Mouse (Mus musculus) stomach, embryonic 16.5 days (tissue): Measurements from ENCODE around the gene Idh3a. TPM values are rescaled to one million over a fixed set of nuclear protein-coding genes. Genes with fewer than 3 reads are reported as not detected.

Experiments used
- ATAC-seq: fragments of 200-750 bp; cut with Nextera tagmentation; 2 replicates; pipeline ENCODE4 v1.8.0; 2017; ENCODE audit warnings: moderate number of reproducible peaks, moderate TSS enrichment; ENCODE audit not compliant: insufficient read depth, low FRiP score
- H3K27ac ChIP-seq: fragments of 300-500 bp; sonication (generic); 2 replicates; pipeline ENCODE4 v1.5.1; 2014; ENCODE audit warnings: low read length
- H3K27me3 ChIP-seq: fragments of 300-500 bp; sonication (generic); 2 replicates; pipeline ENCODE4 v1.6.1; 2014; ENCODE audit warnings: low read length, control low read depth, mixed read lengths; ENCODE audit not compliant: control insufficient read depth, insufficient read depth
- H3K36me3 ChIP-seq: fragments of 300-500 bp; sonication (generic); 2 replicates; pipeline ENCODE4 v1.6.1; 2014; ENCODE audit warnings: low read length; ENCODE audit not compliant: control insufficient read depth, insufficient read depth
- H3K4me1 ChIP-seq: fragments of 300-500 bp; sonication (generic); 2 replicates; pipeline ENCODE4 v1.6.1; 2014; ENCODE audit warnings: low read length, control low read depth, mixed read lengths; ENCODE audit not compliant: control insufficient read depth, insufficient read depth
- H3K4me2 ChIP-seq: fragments of 300-500 bp; sonication (generic); 2 replicates; pipeline ENCODE4 v1.6.1; 2014; ENCODE audit warnings: low read depth, low read length, mixed read lengths
- H3K4me3 ChIP-seq: fragments of 300-500 bp; sonication (generic); replicated peaks from 2 replicates; pipeline ENCODE4 v1.5.1; 2014; ENCODE audit warnings: mild to moderate bottlenecking, low read length
- H3K9ac ChIP-seq: fragments of 300-500 bp; sonication (generic); 2 replicates; pipeline ENCODE4 v1.6.1; 2014; ENCODE audit warnings: low read length
- H3K9me3 ChIP-seq: fragments of 300-500 bp; sonication (generic); replicated peaks from 2 replicates; pipeline ENCODE4 v1.6.1; 2016; ENCODE audit warnings: low read length, control low read depth; ENCODE audit not compliant: control insufficient read depth
- WGBS: fragments of 180-500 bp; shearing (Covaris S2); extraction: QIAGEN DNeasy Blood & Tissue Kit; methylation state at CpG from one replicate; pipeline ENCODE4 v1.1.7; 2014; 5-methylcytosine and 5-hydroxymethylcytosine counted together
- polyA plus RNA-seq: library from polyadenylated mRNA; unstranded; fragments of >200 nt; fragmentation: Nextera tagmentation; extraction: Ambion mirVana; gene quantifications from 2 replicates; pipeline ENCODE4 v1.2.1, GENCODE M21; 2015

The Idh3a gene
- 112 and 146 TPM in 2 replicates for polyA plus RNA-seq

DNA sequence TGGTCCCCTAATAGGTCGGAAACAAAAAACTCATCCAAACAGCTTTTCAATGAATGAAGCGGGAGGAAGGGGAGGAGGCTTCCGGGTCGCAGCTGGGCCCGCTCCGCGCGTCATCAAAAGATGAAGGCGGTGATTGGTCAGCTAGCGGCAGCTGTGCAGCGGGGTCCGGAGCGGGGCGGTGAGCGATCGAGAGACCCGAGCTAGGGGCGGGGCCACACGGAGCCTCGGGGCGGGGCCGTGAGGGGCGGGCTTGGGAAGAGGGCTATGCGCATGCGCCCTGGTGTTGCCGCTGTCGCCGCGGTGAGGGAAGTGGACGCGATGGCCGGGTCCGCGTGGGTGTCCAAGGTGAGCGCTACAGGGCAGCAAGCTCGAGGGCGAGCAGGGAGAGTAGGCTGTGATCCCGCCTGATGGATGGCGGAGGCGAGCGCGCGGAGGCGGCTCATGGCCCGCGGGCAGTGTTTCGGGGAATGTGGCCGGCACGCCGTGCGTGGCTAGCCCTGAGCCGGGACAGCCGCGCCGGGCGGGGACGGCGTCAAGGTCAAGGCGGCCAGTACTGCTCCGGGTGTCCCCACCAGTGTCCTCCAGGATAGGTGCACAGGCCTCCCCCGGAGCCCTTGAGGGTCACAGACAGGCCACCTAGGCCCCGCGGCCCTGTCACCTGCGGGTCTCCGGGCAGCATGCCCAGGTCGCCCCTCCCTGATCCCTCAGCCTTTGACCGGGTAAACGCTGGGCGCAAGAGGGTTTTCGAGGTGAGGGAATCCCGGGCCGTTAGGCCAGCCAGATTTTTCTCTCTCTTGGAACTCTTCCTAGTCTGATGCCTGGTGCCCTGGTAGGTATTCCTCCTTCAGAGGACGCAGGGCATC is at the start of gene Idh3a:
Gene Idh3a, plus strand, starts transcription at position 136 of the 863 bp plus-strand sequence.
- Histone ChIP-seq H3K4me2 (peak within 1 kb of the TSS; percentile 86), H3K27me3 (no peaks in the 10 kb centered on the region), H3K9ac (peak within 1 kb of the TSS; percentile 87), H3K36me3 (no peaks in the 10 kb centered on the region), H3K4me1 (peaks cover 11% of the 10 kb centered on the region), H3K9me3 (no peaks in the 10 kb centered on the region), H3K27ac (no peak within 1 kb of the TSS), H3K4me3 (peak within 1 kb of the TSS; percentile 96)
- under 1% methylated on average over 72 of the region's 73 CpGs for WGBS
- peak; percentile 99 for ATAC-seq

GRCm38 (mm10) chr9:54537030-54537429 is 49.1 kb upstream of the Idh3a start:
- H3K9me3 ChIP-seq, result no peaks in the 10 kb centered on the region
- no peaks in the 10 kb centered on the region for H3K27me3 ChIP-seq
- no peaks in the 10 kb centered on the region for H3K4me1 ChIP-seq
- H3K4me3 ChIP-seq, result no peak overlapping the region
- no peak overlapping the region for H3K27ac ChIP-seq
- no peak for ATAC-seq
- no peak overlapping the region for H3K4me2 ChIP-seq
- no peaks in the 10 kb centered on the region for H3K36me3 ChIP-seq
- no peak overlapping the region for H3K9ac ChIP-seq
- 40% methylated on average over 4 of the region's 4 CpGs for WGBS

DNA sequence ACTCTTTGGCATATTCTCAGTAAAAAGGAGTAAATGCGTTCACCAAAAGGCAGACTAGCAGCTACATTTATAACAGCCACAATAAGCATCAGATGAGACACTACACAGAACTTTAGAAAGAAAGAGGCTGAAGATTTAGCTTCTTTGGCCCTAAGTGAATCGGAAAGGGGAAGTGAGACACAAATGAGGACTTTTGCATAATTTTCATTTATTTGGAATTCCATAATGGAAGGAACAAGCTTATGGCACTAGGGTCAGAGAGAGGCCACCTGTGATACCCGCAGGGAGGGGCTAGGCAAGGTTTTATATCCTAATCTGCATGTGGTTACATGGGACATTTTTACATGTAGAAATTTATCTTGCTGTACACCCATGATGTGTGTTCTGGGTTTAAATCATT is 48.7 kb upstream of the Idh3a start:
- 69% methylated on average over 3 of the region's 3 CpGs for WGBS
- Histone ChIP-seq H3K27ac (no peak overlapping the region), H3K4me2 (no peak overlapping the region), H3K9ac (no peak overlapping the region), H3K4me3 (no peak overlapping the region), H3K36me3 (no peaks in the 10 kb centered on the region), H3K27me3 (no peaks in the 10 kb centered on the region), H3K9me3 (no peaks in the 10 kb centered on the region), H3K4me1 (no peaks in the 10 kb centered on the region)
- no peak for ATAC-seq

GRCm38 (mm10) chr9:54538244-54538643 is 47.9 kb upstream of the Idh3a start:
- no peak for ATAC-seq
- 96% methylated on average over 3 of the region's 3 CpGs for WGBS

GRCm38 (mm10) chr9:54538684-54539083 is 47.5 kb upstream of the Idh3a start, which contains the start of gene Sh2d7:
Sh2d7 (plus strand) TSS chr9:54538984.
- no peak within 1 kb of the TSS for H3K4me3 ChIP-seq
- no peak within 1 kb of the TSS for H3K9ac ChIP-seq
- no peaks in the 10 kb centered on the region for H3K27me3 ChIP-seq
- WGBS, result 92% methylated on average over 14 of the region's 14 CpGs
- H3K4me2 ChIP-seq, result no peak within 1 kb of the TSS
- ATAC-seq, result no peak
- H3K9me3 ChIP-seq, result no peaks in the 10 kb centered on the region
- H3K4me1 ChIP-seq, result no peaks in the 10 kb centered on the region
- H3K27ac ChIP-seq, result no peak within 1 kb of the TSS
- no peaks in the 10 kb centered on the region for H3K36me3 ChIP-seq

More at GRCm38 (mm10) chr9:54538244-54538643, 47.9 kb upstream of the Idh3a start:
- no peaks in the 10 kb centered on the region for H3K27me3 ChIP-seq
- no peak overlapping the region for H3K4me3 ChIP-seq
- H3K9me3 ChIP-seq, result no peaks in the 10 kb centered on the region
- no peak overlapping the region for H3K9ac ChIP-seq
- no peak overlapping the region for H3K27ac ChIP-seq
- H3K4me1 ChIP-seq, result no peaks in the 10 kb centered on the region
- H3K36me3 ChIP-seq, result no peaks in the 10 kb centered on the region
- no peak overlapping the region for H3K4me2 ChIP-seq

GRCm38 (mm10) chr9:54540801-54541200 is 45.3 kb upstream of the Idh3a start:
- H3K27me3 ChIP-seq, result no peaks in the 10 kb centered on the region
- H3K4me2 ChIP-seq, result no peak overlapping the region
- WGBS, result 73% methylated on average over 5 of the region's 5 CpGs
- H3K27ac ChIP-seq, result no peak overlapping the region
- H3K4me3 ChIP-seq, result no peak overlapping the region
- no peaks in the 10 kb centered on the region for H3K9me3 ChIP-seq
- H3K36me3 ChIP-seq, result no peaks in the 10 kb centered on the region
- no peak overlapping the region for H3K9ac ChIP-seq
- H3K4me1 ChIP-seq, result no peaks in the 10 kb centered on the region
- no peak for ATAC-seq

- H3K4me3 ChIP-seq, result no peak overlapping the region
- no peak overlapping the region for H3K9ac ChIP-seq
- H3K9me3 ChIP-seq, result no peaks in the 10 kb centered on the region
- no peaks in the 10 kb centered on the region for H3K27me3 ChIP-seq
- 84% methylated on average over 9 of the region's 9 CpGs for WGBS
- no peaks in the 10 kb centered on the region for H3K4me1 ChIP-seq
- H3K4me2 ChIP-seq, result no peak overlapping the region
- H3K27ac ChIP-seq, result no peak overlapping the region
- no peak for ATAC-seq
- H3K36me3 ChIP-seq, result no peaks in the 10 kb centered on the region
These were observed 41.8 kb upstream of the Idh3a start for GRCm38 (mm10) chr9:54544212-54544953.

GRCm38 (mm10) chr9:54544954-54545315 is 41.2 kb upstream of the Idh3a start:
- no peak for ATAC-seq

GRCm38 (mm10) chr9:54547536-54547935 is 38.6 kb upstream of the Idh3a start:
- no peak; the same call in 1 of the 2 replicates for ATAC-seq
- H3K4me2 ChIP-seq, result no peak overlapping the region

More at GRCm38 (mm10) chr9:54544954-54545315, 41.2 kb upstream of the Idh3a start:
- H3K4me1 ChIP-seq, result no peaks in the 10 kb centered on the region
- no peaks in the 10 kb centered on the region for H3K36me3 ChIP-seq
- H3K27ac ChIP-seq, result no peak overlapping the region
- no peaks in the 10 kb centered on the region for H3K27me3 ChIP-seq
- H3K4me3 ChIP-seq, result no peak overlapping the region
- H3K4me2 ChIP-seq, result no peak overlapping the region
- 82% methylated on average over 4 of the region's 4 CpGs for WGBS
- no peaks in the 10 kb centered on the region for H3K9me3 ChIP-seq
- no peak overlapping the region for H3K9ac ChIP-seq

More at GRCm38 (mm10) chr9:54547536-54547935, 38.6 kb upstream of the Idh3a start:
- Histone ChIP-seq H3K9ac (no peak overlapping the region), H3K9me3 (no peaks in the 10 kb centered on the region), H3K4me3 (no peak overlapping the region), H3K27me3 (no peaks in the 10 kb centered on the region), H3K27ac (no peak overlapping the region), H3K36me3 (no peaks in the 10 kb centered on the region), H3K4me1 (no peaks in the 10 kb centered on the region)
- WGBS, result 11% methylated on average over 5 of the region's 5 CpGs
